Mouse (Mus musculus): ENCODE measurements around the gene Lamp2.
"Not testable (repeated sequence)": the region's sequence is repeated elsewhere in the genome, so short reads cannot be mapped to it uniquely, and the experiment has no call there.

Lamp2 gene

GRCm38 (mm10) chrX:38455890-38456634 lies at the start of gene Lamp2:
TSS of gene Lamp2 (minus strand) at chrX:38456454.
- peak; percentile 91 for DNase-seq

- DNase-seq = no peak
These were observed 48.6 kb upstream of the Lamp2 start for GRCm38 (mm10) chrX:38504846-38505245.

GRCm38 (mm10) chrX:38502182-38502581 lies 45.9 kb upstream of the Lamp2 start:
- not testable (repeated sequence) for DNase-seq

DNA sequence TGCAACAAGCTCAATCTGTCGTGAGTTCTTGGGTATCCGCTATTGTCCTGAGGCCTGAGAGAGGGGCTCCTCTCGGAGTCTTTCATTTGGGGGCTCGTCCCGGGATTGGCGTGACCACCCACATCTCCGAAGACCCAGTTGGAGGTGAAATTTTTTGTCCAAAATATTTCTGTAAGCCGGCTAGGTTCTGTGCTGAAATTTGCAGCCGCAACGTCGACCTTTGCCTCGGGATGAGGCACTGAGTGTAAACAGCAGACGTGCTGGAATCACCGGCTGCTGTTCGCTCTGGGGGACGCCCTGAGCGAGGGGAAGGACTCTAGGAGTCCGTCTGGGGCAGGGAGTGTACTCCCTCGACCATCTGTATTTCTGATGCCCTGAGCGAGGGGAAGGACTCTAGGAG lies 29.2 kb upstream of the Lamp2 start:
- peak; percentile 3 for DNase-seq

DNA sequence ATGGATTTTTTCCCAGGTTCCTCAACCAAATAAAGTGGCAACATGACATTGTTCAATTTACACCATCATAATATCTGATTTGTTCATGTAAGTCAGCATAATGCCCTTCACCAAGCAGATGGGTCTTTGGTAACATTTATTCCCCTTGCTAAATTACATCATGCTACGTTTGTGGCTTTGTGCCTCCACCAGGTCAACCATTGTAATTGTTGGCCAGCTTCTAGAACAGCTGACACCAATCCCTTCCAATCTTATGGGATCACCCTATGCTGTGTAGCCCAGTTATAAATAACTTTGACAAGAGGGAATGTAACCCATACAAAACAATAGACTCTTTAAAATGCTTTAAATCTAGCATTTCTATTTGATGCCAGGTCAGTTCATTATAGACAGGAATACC lies 22.3 kb upstream of the Lamp2 start:
- no peak for DNase-seq

- DNase-seq = peak; percentile 88
These were observed 17.5 kb upstream of the Lamp2 start for GRCm38 (mm10) chrX:38473537-38474299.

DNA sequence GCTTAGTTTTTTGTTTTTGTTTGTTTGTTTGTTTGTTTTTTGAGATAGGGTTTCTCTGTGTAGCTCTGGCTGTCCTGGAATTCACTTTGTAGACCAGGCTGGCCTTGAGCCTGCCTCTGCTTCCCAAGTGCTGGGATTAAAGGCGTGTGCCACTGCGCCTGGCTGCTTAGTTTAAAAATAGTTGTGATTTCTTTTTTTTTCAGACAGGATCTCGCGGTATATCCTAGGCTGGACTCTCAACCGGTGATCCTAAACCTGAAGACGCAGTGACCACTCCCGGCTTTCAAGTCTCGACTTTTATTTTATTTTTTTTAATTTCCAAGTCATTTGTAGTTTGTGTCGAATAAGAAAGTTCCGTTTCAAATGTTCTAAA lies 16.9 kb upstream of the Lamp2 start:
- no peak for DNase-seq

- no peak for DNase-seq
These were observed 10.0 kb upstream of the Lamp2 start for GRCm38 (mm10) chrX:38466236-38466635.

DNA sequence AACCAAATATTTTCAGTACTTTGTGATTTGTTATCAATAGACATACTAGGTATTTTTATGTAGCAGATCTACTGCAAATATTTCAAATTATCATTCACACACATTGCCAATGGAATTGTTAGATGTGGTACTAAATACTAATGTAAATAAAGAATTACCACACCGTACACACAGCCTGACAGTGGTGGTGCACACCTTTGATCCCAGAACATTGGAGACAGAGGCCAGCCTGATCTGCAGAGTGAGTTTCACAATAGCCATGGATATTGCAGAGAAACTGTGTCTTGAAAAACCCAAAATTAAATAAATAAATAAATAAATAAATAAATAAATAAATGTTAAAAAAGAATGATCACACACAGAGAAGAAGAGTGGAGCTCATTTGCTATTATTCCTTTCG lies 6.9 kb upstream of the Lamp2 start:
- DNase-seq = no peak

DNA sequence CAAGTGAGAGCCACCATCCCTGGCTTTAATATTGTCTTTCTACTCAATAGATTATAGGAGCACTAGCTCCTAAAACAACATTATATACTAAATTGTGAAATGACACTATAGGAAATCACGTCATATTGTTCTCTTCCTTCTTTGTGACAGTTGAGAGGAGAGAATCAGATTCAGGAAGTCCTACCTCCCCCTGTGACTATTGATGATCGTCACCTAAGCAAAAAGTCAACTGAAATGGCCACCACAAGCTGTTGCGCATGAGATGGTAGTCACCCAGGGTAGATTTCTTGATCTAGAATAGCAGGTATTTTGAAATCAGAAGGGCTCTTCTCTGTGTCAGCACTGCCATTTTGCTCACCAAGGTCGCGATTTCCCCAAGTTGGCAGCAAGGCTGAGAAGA lies 5.8 kb upstream of the Lamp2 start:
- no peak for DNase-seq

DNA sequence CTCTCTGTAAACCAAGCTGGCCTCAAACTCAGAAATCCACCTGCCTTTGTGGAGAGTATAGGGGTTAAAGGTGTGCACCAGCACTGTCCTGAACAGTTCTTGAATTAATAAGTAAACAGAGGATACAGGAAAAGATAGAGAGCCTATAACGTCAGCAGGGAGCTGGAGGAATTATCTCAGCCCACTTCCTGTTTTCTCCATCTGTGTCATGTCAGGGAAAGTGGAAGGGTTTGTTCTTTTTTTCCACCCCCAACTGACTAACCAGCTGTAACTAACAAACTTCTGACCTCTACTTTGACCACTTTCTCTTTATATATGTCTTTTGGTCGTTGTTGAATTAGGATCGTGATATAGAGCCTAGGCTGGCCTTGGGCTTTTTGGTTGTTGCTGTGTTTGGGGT lies 4.6 kb upstream of the Lamp2 start:
- peak; percentile 17 for DNase-seq

GRCm38 (mm10) chrX:38459076-38459475 lies 2.8 kb upstream of the Lamp2 start:
- no peak for DNase-seq

DNA sequence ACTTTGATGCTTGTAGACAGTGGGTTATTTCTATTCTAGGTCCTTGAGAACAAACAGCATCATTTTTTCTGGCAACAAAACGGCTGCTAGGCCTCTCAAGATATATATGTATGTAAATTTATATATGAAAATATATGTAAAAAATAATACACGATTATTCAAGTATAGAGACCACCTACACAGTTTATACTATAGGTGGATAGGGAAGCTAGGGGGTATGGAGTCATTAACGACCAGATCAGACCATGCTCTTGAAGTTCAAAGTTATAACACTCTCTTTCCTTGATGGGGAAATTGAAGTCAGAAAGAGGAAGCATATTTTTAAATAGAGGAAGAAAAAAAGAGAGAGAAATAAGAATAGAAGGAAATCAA lies 367 bp upstream of the Lamp2 start:
- no peak for DNase-seq

- no peak for DNase-seq
These were observed 780 bp downstream of the Lamp2 start for GRCm38 (mm10) chrX:38455474-38455873.

- DNase-seq = no peak
These were observed 1.4 kb downstream of the Lamp2 start for GRCm38 (mm10) chrX:38454900-38455299.

- no peak for DNase-seq
These were observed 2.3 kb downstream of the Lamp2 start for GRCm38 (mm10) chrX:38453924-38454323.

- no peak for DNase-seq
These were observed 5.8 kb downstream of the Lamp2 start for GRCm38 (mm10) chrX:38450476-38450875.

- no peak for DNase-seq
These were observed 10.5 kb downstream of the Lamp2 start for GRCm38 (mm10) chrX:38445705-38446104.

- DNase-seq = peak; percentile 15
These were observed 13.8 kb downstream of the Lamp2 start for GRCm38 (mm10) chrX:38442425-38442824.

GRCm38 (mm10) chrX:38439629-38440028 lies 16.6 kb downstream of the Lamp2 start:
- DNase-seq = no peak

- peak; percentile 73 for DNase-seq
These were observed 18.0 kb downstream of the Lamp2 start for GRCm38 (mm10) chrX:38438147-38438791.

GRCm38 (mm10) chrX:38429455-38429854 lies 26.8 kb downstream of the Lamp2 start:
- no peak for DNase-seq

- no peak for DNase-seq
These were observed 27.3 kb downstream of the Lamp2 start for GRCm38 (mm10) chrX:38428818-38429440.
